Mouse (Mus musculus) thymus, adult 2 months (tissue): ENCODE measurements at regions not wholly inside any gene's neighbourhood (a gene's known extent, or its start where the extent isn't known, plus 50 kb on each side); places are given as distances from the start of the nearest gene placed in this dataset.

Experiments used
- DNase-seq: peaks from one replicate; pipeline ENCODE4 v3.0.0; 2021
- H3K27ac ChIP-seq: fragments of 200-500 bp; 2 replicates; pipeline ENCODE4 v1.5.1; 2012; ENCODE audit warnings: low read length, control low read depth; ENCODE audit not compliant: control insufficient read depth, insufficient read depth
- H3K27me3 ChIP-seq: fragments of 200-500 bp; 2 replicates; pipeline ENCODE4 v1.6.1; 2012; ENCODE audit warnings: mild to moderate bottlenecking, low read length, moderate library complexity, mixed read lengths; ENCODE audit not compliant: control insufficient read depth, insufficient read depth
- H3K36me3 ChIP-seq: fragments of 200-500 bp; 2 replicates; pipeline ENCODE4 v1.6.1; 2012; ENCODE audit warnings: mild to moderate bottlenecking, low read length, moderate library complexity; ENCODE audit not compliant: control insufficient read depth, insufficient read depth
- H3K4me1 ChIP-seq: fragments of 200-500 bp; replicated peaks from 2 replicates; pipeline ENCODE4 v1.6.1; 2012; ENCODE audit warnings: low read length; ENCODE audit not compliant: control insufficient read depth, insufficient read depth
- H3K4me3 ChIP-seq: fragments of 200-500 bp; 2 replicates; pipeline ENCODE4 v1.5.1; 2012; ENCODE audit warnings: mild to moderate bottlenecking, low read length, control low read depth, moderate library complexity; ENCODE audit not compliant: control insufficient read depth, insufficient read depth
- CTCF ChIP-seq: fragments of 200-500 bp; IDR thresholded peaks from 2 replicates; pipeline ENCODE4 v1.5.1; 2012; ENCODE audit warnings: mild to moderate bottlenecking, control low read depth, low read length, moderate library complexity, borderline replicate concordance; ENCODE audit not compliant: control insufficient read depth, poor library complexity, insufficient read depth; ENCODE audit errors: extremely low read depth
- POLR2A ChIP-seq: fragments of 200-500 bp; IDR thresholded peaks from 2 replicates; pipeline ENCODE4 v1.6.1; 2012; ENCODE audit warnings: mild to moderate bottlenecking, low read length, control low read depth, moderate library complexity; ENCODE audit not compliant: control insufficient read depth, poor library complexity, insufficient read depth; ENCODE audit errors: extremely low read depth
- WGBS: fragments of 180-500 bp; shearing (Covaris S2); methylation state at CpG from one replicate; pipeline ENCODE4 v1.1.7; 2018; 5-methylcytosine and 5-hydroxymethylcytosine counted together

- TF ChIP-seq POLR2A (no peak), CTCF (no peak)
- Histone ChIP-seq H3K4me1 (no peaks in the 10 kb centered on the region), H3K27me3 (no peaks in the 10 kb centered on the region), H3K36me3 (no peaks in the 10 kb centered on the region), H3K4me3 (no peak overlapping the region), H3K27ac (no peak overlapping the region)
- WGBS = 71% methylated on average over 4 of the region's 4 CpGs
- DNase-seq = no peak
These were observed 123.5 kb downstream of the Anxa5 start for GRCm38 (mm10) chr3:36352032-36352742.

GRCm38 (mm10) chr3:36349073-36349472, 126.6 kb downstream of the Anxa5 start:
- Histone ChIP-seq H3K27ac (no peak overlapping the region), H3K27me3 (no peaks in the 10 kb centered on the region), H3K4me3 (no peak overlapping the region), H3K36me3 (no peaks in the 10 kb centered on the region), H3K4me1 (no peaks in the 10 kb centered on the region)
- TF ChIP-seq CTCF = no peak
- no peak for TF ChIP-seq POLR2A
- WGBS = 96% methylated on average over 4 of the region's 4 CpGs
- no peak for DNase-seq

- no peaks in the 10 kb centered on the region for H3K27me3 ChIP-seq
- no peak for TF ChIP-seq CTCF
- H3K36me3 ChIP-seq = no peaks in the 10 kb centered on the region
- no peaks in the 10 kb centered on the region for H3K4me1 ChIP-seq
- no peak for DNase-seq
- no peak overlapping the region for H3K27ac ChIP-seq
- WGBS = 55% methylated on average over 6 of the region's 6 CpGs
- H3K4me3 ChIP-seq = no peak overlapping the region
These were observed 118.9 kb upstream of the Qrfpr start for GRCm38 (mm10) chr3:36340889-36341533.

- no peak overlapping the region for H3K4me3 ChIP-seq
- H3K27me3 ChIP-seq = no peaks in the 10 kb centered on the region
- TF ChIP-seq CTCF (no peak), POLR2A (no peak)
- no peak for DNase-seq
- WGBS = 96% methylated on average over 5 of the region's 5 CpGs
- H3K4me1 ChIP-seq = no peaks in the 10 kb centered on the region
- H3K36me3 ChIP-seq = no peaks in the 10 kb centered on the region
- no peak overlapping the region for H3K27ac ChIP-seq
These were observed 117.5 kb upstream of the Qrfpr start for GRCm38 (mm10) chr3:36339656-36340055.

GRCm38 (mm10) chr3:36334279-36334678, 112.2 kb upstream of the Qrfpr start:
- H3K4me1 ChIP-seq = no peaks in the 10 kb centered on the region
- no peak overlapping the region for H3K4me3 ChIP-seq
- WGBS = 92% methylated on average over 5 of the region's 5 CpGs
- H3K27me3 ChIP-seq = no peaks in the 10 kb centered on the region
- TF ChIP-seq CTCF (no peak), POLR2A (no peak)
- H3K27ac ChIP-seq = no peak overlapping the region
- no peak for DNase-seq
- H3K36me3 ChIP-seq = no peaks in the 10 kb centered on the region

GRCm38 (mm10) chr3:36332016-36332415, 109.9 kb upstream of the Qrfpr start:
- Histone ChIP-seq H3K4me3 (no peak overlapping the region), H3K27ac (no peak overlapping the region), H3K36me3 (no peaks in the 10 kb centered on the region), H3K27me3 (no peaks in the 10 kb centered on the region), H3K4me1 (no peaks in the 10 kb centered on the region)
- no peak for DNase-seq
- no peak for TF ChIP-seq CTCF
- no peak for TF ChIP-seq POLR2A
- WGBS = 92% methylated on average over 6 of the region's 6 CpGs

GRCm38 (mm10) chr3:36330656-36331055, 108.5 kb upstream of the Qrfpr start:
- Histone ChIP-seq H3K27me3 (no peaks in the 10 kb centered on the region), H3K4me3 (no peak overlapping the region), H3K36me3 (no peaks in the 10 kb centered on the region), H3K27ac (no peak overlapping the region), H3K4me1 (no peaks in the 10 kb centered on the region)
- peak; percentile 4 for DNase-seq
- WGBS = 47% methylated on average over 9 of the region's 9 CpGs
- TF ChIP-seq POLR2A (no peak), CTCF (no peak)
